14 mouse cellular contexts compared by ENCODE assay signal in the genomic region with DNA sequence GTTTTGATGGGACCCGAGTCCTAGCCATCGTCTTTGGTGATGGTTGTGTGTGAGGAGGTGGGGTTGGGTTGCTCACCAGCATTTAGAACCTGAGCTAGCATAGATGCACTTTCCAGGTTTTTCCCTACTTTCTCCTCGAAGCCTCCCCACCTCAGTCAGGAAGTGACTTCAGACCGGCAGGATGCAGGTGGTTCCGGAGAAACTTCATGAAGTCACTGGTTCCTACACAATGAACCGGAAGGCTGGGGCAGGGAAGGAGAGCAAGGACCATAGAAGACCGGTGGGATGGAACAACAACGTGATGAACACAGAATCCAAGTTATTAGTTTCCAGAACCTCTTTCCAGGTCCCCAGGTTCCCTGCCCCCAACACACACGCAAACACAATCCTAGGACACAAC. TPM values are rescaled to one million over a fixed set of nuclear protein-coding genes. Genes with fewer than 3 reads are reported as not detected.
DNase-seq lines count a peak whose midpoint lies in the region; ATAC-seq lines count a peak whose summit lies in the region.
"Had no signal": no experiment of that assay in that cellular context is flagged by ENCODE, and none has a peak within 500 bp of the region (broad histone marks: within the 10 kb centered on the region; RNA-seq: fewer than 3 reads in every experiment).

No protein-coding gene starts in this region.

- H3K4me2 ChIP-seq in hindbrain, embryonic 13.5 days = no peak overlapping the region
- H3K4me2 ChIP-seq in hindbrain, embryonic 12.5 days (replicated peaks) = no peak overlapping the region
- H3K4me2 ChIP-seq in intestine, embryonic 16.5 days (ENCODE audit: low read depth, low read length) = 0 out of 2 replicates have a peak overlapping the region, but pooled peaks have one; percentile 10
- no peak overlapping the region for H3K4me2 ChIP-seq in midbrain, embryonic 16.5 days (ENCODE audit: low read length)
- H3K4me2 ChIP-seq: forebrain, embryonic 12.5 days; hindbrain, embryonic 14.5 days had no signal

- H3K4me3 ChIP-seq in hindbrain, embryonic 13.5 days = no peak overlapping the region
- H3K4me3 ChIP-seq in hindbrain, embryonic 12.5 days = no peak overlapping the region
- H3K4me3 ChIP-seq in intestine, embryonic 16.5 days (ENCODE audit: low read length) = no peak overlapping the region; the same call in 1 of the 2 replicates
- H3K4me3 ChIP-seq in midbrain, embryonic 16.5 days (ENCODE audit: low read depth, low read length) = no peak overlapping the region
- H3K4me3 ChIP-seq: forebrain, embryonic 12.5 days; limb, embryonic 10.5 days had no signal

- H3K27me3 ChIP-seq in hindbrain, embryonic 13.5 days = peaks cover 53% of the 10 kb centered on the region
- H3K27me3 ChIP-seq in hindbrain, embryonic 12.5 days = peaks cover 54% of the 10 kb centered on the region
- peaks cover 12% of the 10 kb centered on the region; the same call in 1 of the 2 replicates for H3K27me3 ChIP-seq in intestine, embryonic 16.5 days (replicated peaks; ENCODE audit: control insufficient read depth, insufficient read depth, low read length)
- H3K27me3 ChIP-seq in midbrain, embryonic 16.5 days (ENCODE audit: control insufficient read depth, insufficient read depth, low read depth, low read length) = peaks cover 23% of the 10 kb centered on the region
- H3K27me3 ChIP-seq: CH12.LX had no signal

- no peaks in the 10 kb centered on the region for H3K36me3 ChIP-seq in hindbrain, embryonic 13.5 days
- H3K36me3 ChIP-seq in hindbrain, embryonic 12.5 days = 0 out of 2 replicates have a peak, but pooled peaks cover 2% of the 10 kb centered on the region
- H3K36me3 ChIP-seq in intestine, embryonic 16.5 days (ENCODE audit: control insufficient read depth, insufficient read depth, low read length) = no peaks in the 10 kb centered on the region
- H3K36me3 ChIP-seq in midbrain, embryonic 16.5 days (ENCODE audit: control insufficient read depth, insufficient read depth, low read length) = no peaks in the 10 kb centered on the region
- H3K36me3 ChIP-seq: forebrain, embryonic 12.5 days had no signal

- peak; percentile 90 for DNase-seq in heart, adult 8-10 months (ENCODE audit: low spot score)
- DNase-seq in lung, postnatal 10 days = peak; percentile 72
- no peak for DNase-seq in gastrocnemius, postnatal 4 days (ENCODE audit: low spot score in 2 of 2)
- DNase-seq: cerebellum, postnatal 25 days; midbrain, embryonic 14.5 days had no signal

- no peaks in the 10 kb centered on the region for H3K9me3 ChIP-seq in hindbrain, embryonic 13.5 days
- H3K9me3 ChIP-seq in hindbrain, embryonic 12.5 days (replicated peaks) = no peaks in the 10 kb centered on the region
- H3K9me3 ChIP-seq in intestine, embryonic 16.5 days (ENCODE audit: control insufficient read depth, low read length) = no peaks in the 10 kb centered on the region
- no peaks in the 10 kb centered on the region for H3K9me3 ChIP-seq in midbrain, embryonic 16.5 days (replicated peaks; ENCODE audit: control insufficient read depth, low read length, poor library complexity, severe bottlenecking)
- H3K9me3 ChIP-seq: forebrain, embryonic 12.5 days; limb, embryonic 10.5 days had no signal

- peak overlapping the region; percentile 40; the same call in 1 of the 2 replicates for H3K27ac ChIP-seq in hindbrain, embryonic 13.5 days
- no peak overlapping the region for H3K27ac ChIP-seq in hindbrain, embryonic 12.5 days
- H3K27ac ChIP-seq in intestine, embryonic 16.5 days (ENCODE audit: low read length) = peak overlapping the region; percentile 65
- H3K27ac ChIP-seq in midbrain, embryonic 16.5 days (ENCODE audit: low read length) = no peak overlapping the region
- H3K27ac ChIP-seq: forebrain, embryonic 12.5 days; hindbrain, embryonic 14.5 days; limb, embryonic 10.5 days had no signal

- H3K4me1 ChIP-seq in hindbrain, embryonic 13.5 days (replicated peaks) = peaks cover 46% of the 10 kb centered on the region
- peaks cover 38% of the 10 kb centered on the region for H3K4me1 ChIP-seq in hindbrain, embryonic 12.5 days
- peaks cover 31% of the 10 kb centered on the region for H3K4me1 ChIP-seq in intestine, embryonic 16.5 days (ENCODE audit: control insufficient read depth, insufficient read depth, low read length)
- H3K4me1 ChIP-seq in midbrain, embryonic 16.5 days (ENCODE audit: control insufficient read depth, insufficient read depth, low read length) = peaks cover 31% of the 10 kb centered on the region

- H3K9ac ChIP-seq in hindbrain, embryonic 13.5 days = no peak overlapping the region
- H3K9ac ChIP-seq in hindbrain, embryonic 12.5 days = no peak overlapping the region
- 0 out of 2 replicates have a peak overlapping the region, but pooled peaks have one; percentile 10 for H3K9ac ChIP-seq in intestine, embryonic 16.5 days (ENCODE audit: low read depth, low read length)
- no peak overlapping the region for H3K9ac ChIP-seq in midbrain, embryonic 16.5 days (ENCODE audit: low read depth, low read length)
- H3K9ac ChIP-seq: forebrain, embryonic 12.5 days; hindbrain, embryonic 14.5 days had no signal

- ATAC-seq in hindbrain, embryonic 13.5 days (ENCODE audit: low FRiP score) = no peak
- no peak for ATAC-seq in hindbrain, embryonic 12.5 days (ENCODE audit: low FRiP score)
- ATAC-seq in intestine, embryonic 16.5 days = no peak
- ATAC-seq in cerebellum, adult (ENCODE audit: insufficient number of reproducible peaks, low FRiP score, low TSS enrichment) = no peak
- ATAC-seq in midbrain, embryonic 16.5 days = no peak

- 89% methylated on average over 9 of the region's 9 CpGs for WGBS in hindbrain, embryonic 13.5 days
- WGBS in hindbrain, embryonic 12.5 days = 86% methylated on average over 9 of the region's 9 CpGs
- WGBS in intestine, embryonic 16.5 days = 79% methylated on average over 9 of the region's 9 CpGs
- WGBS in midbrain, embryonic 16.5 days = 84% methylated on average over 9 of the region's 9 CpGs

RNA-seq across cellular contexts. Expression of a gene that starts 2.9 kb away (rescaled TPM):
- 16.1 and 18.1 TPM in 2 replicates for polyA plus RNA-seq in hindbrain, embryonic 13.5 days (2015; fragmentation: Nextera tagmentation; extraction: Ambion mirVana)
- polyA plus RNA-seq in hindbrain, embryonic 12.5 days (2016; fragmentation: Nextera tagmentation; extraction: Ambion mirVana) = 16.4 and 20.8 TPM in 2 replicates
- 1 to 10 TPM; 2.5 to 3.6 (median 3.4) TPM for total RNA-seq in heart, adult 8-10 months (2022)
- 15.9 and 18.0 TPM in 2 replicates for polyA plus RNA-seq in intestine, embryonic 16.5 days (2015; fragmentation: Nextera tagmentation; extraction: Ambion mirVana)
- total RNA-seq in gastrocnemius, postnatal 4 days (2021) = 1 to 10 TPM; 2.6 to 3.2 TPM
- 12.7 and 13.6 TPM in 2 replicates for polyA plus RNA-seq in midbrain, embryonic 16.5 days (2015; fragmentation: Nextera tagmentation; extraction: Ambion mirVana)

RNA-seq across cellular contexts. Expression of a gene that starts 5.9 kb away (rescaled TPM):
- polyA plus RNA-seq in hindbrain, embryonic 13.5 days (2015; fragmentation: Nextera tagmentation; extraction: Ambion mirVana) = 5.0 and 5.5 TPM in 2 replicates
- 5.4 and 8.3 TPM in 2 replicates for polyA plus RNA-seq in hindbrain, embryonic 12.5 days (2016; fragmentation: Nextera tagmentation; extraction: Ambion mirVana)
- 10 to 100 TPM in 3 of 4 experiments, 1 to 10 TPM in 1; 5.9 to 22.0 (median 17.3) TPM for total RNA-seq in heart, adult 8-10 months (2022)
- 10.3 and 10.4 TPM in 2 replicates for polyA plus RNA-seq in intestine, embryonic 16.5 days (2015; fragmentation: Nextera tagmentation; extraction: Ambion mirVana)
- 10 to 100 TPM; 20.2 to 22.2 TPM for total RNA-seq in gastrocnemius, postnatal 4 days (2021)
- 5.1 and 5.3 TPM in 2 replicates for polyA plus RNA-seq in midbrain, embryonic 16.5 days (2015; fragmentation: Nextera tagmentation; extraction: Ambion mirVana)

RNA-seq across cellular contexts. Expression of a gene that starts 11.2 kb away (rescaled TPM):
- 3.1 and 4.6 TPM in 2 replicates for polyA plus RNA-seq in hindbrain, embryonic 13.5 days (2015; fragmentation: Nextera tagmentation; extraction: Ambion mirVana)
- polyA plus RNA-seq in hindbrain, embryonic 12.5 days (2016; fragmentation: Nextera tagmentation; extraction: Ambion mirVana) = 2.4 and 2.6 TPM in 2 replicates
- total RNA-seq in heart, adult 8-10 months (2022) = 1 to 10 TPM in 1 of 4 experiments, under 1 TPM in 3; 0.38 to 2.8 (median 0.68) TPM
- 2.7 TPM in 2 replicates for polyA plus RNA-seq in intestine, embryonic 16.5 days (2015; fragmentation: Nextera tagmentation; extraction: Ambion mirVana)
- not detected for total RNA-seq in gastrocnemius, postnatal 4 days (2021)
- polyA plus RNA-seq in midbrain, embryonic 16.5 days (2015; fragmentation: Nextera tagmentation; extraction: Ambion mirVana) = 6.9 and 7.8 TPM in 2 replicates

RNA-seq across cellular contexts. Expression of a gene that starts 14.0 kb away (rescaled TPM):
- polyA plus RNA-seq in hindbrain, embryonic 13.5 days (2015; fragmentation: Nextera tagmentation; extraction: Ambion mirVana) = 193 and 201 TPM in 2 replicates
- polyA plus RNA-seq in hindbrain, embryonic 12.5 days (2016; fragmentation: Nextera tagmentation; extraction: Ambion mirVana) = 197 and 210 TPM in 2 replicates
- 10 to 100 TPM; 22.2 to 31.6 (median 29.0) TPM for total RNA-seq in heart, adult 8-10 months (2022)
- 118 and 129 TPM in 2 replicates for polyA plus RNA-seq in intestine, embryonic 16.5 days (2015; fragmentation: Nextera tagmentation; extraction: Ambion mirVana)
- 10 to 100 TPM; 51.4 to 56.9 TPM for total RNA-seq in gastrocnemius, postnatal 4 days (2021)
- polyA plus RNA-seq in midbrain, embryonic 16.5 days (2015; fragmentation: Nextera tagmentation; extraction: Ambion mirVana) = 165 and 167 TPM in 2 replicates

RNA-seq across cellular contexts. Expression of a gene that starts 15.9 kb away (rescaled TPM):
- 12.4 and 14.7 TPM in 2 replicates for polyA plus RNA-seq in hindbrain, embryonic 13.5 days (2015; fragmentation: Nextera tagmentation; extraction: Ambion mirVana)
- polyA plus RNA-seq in hindbrain, embryonic 12.5 days (2016; fragmentation: Nextera tagmentation; extraction: Ambion mirVana) = 11.3 and 14.6 TPM in 2 replicates
- 1 to 10 TPM; 1.2 to 2.7 (median 2.4) TPM for total RNA-seq in heart, adult 8-10 months (2022)
- 9.9 and 10.7 TPM in 2 replicates for polyA plus RNA-seq in intestine, embryonic 16.5 days (2015; fragmentation: Nextera tagmentation; extraction: Ambion mirVana)
- total RNA-seq in gastrocnemius, postnatal 4 days (2021) = 1 to 10 TPM; 2.5 to 4.1 TPM
- polyA plus RNA-seq in midbrain, embryonic 16.5 days (2015; fragmentation: Nextera tagmentation; extraction: Ambion mirVana) = 12.0 and 12.7 TPM in 2 replicates

Comparison
In these comparisons a context has a peak if more than half of its experiments do, and no peak if none do; other contexts are left out.
1. H3K27ac ChIP-seq: peak in hindbrain, embryonic 13.5 days (single experiment) and intestine, embryonic 16.5 days (single experiment); none in hindbrain, embryonic 12.5 days (single experiment) and midbrain, embryonic 16.5 days (single experiment).
2. DNase-seq: peak in heart, adult 8-10 months (single experiment) and lung, postnatal 10 days (single experiment); none in gastrocnemius, postnatal 4 days (0 of 2).